Mouse (Mus musculus): Measurements from ENCODE around the gene Selenom. TPM values are rescaled to one million over a fixed set of nuclear protein-coding genes. Genes with fewer than 3 reads are reported as not detected.
A peak's percentile ranks its signal among the peaks of the same experiment; 100 is the strongest.

Selenom gene
- polyA plus RNA-seq, 1 experiment from 2014 or later, result 79.4 TPM

DNA sequence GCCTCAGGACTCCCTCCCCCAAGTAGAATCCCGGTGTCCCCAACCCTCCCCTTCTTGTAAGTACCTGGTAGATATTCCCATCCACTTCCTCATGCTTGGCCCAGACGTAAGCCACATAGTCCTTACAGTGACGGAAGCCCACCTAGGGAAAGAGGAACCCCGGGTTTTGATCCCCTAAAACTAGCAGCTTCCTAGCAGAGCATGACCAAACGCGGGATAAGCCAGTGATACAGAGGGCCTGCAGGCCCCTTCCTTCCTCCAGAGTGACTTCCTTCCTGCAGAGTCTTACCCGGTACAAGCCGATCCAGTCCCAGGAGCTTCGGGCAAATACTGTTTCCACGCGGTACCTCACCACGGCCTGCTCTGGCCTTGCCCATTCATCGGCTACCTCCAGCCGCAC, 19.0 kb upstream of the Selenom start:
- Histone ChIP-seq H3K4me2 (no peak overlapping the region), H3K4me1 (replicated peaks) (0 out of 2 replicates have a peak, but pooled peaks cover 7% of the 10 kb centered on the region), H3K36me3 (no peaks in the 10 kb centered on the region), H3K4me3 (replicated peaks) (no peak overlapping the region), H3K27ac (no peak overlapping the region), H3K9me3 (no peaks in the 10 kb centered on the region), H3K9ac (replicated peaks) (no peak overlapping the region), H3K27me3 (no peaks in the 10 kb centered on the region)
- no peak for ATAC-seq (ENCODE audit: insufficient number of reproducible peaks, insufficient read depth, low FRiP score, low TSS enrichment, low read depth)
- WGBS, result 91% methylated on average over 14 of the region's 14 CpGs

- Histone ChIP-seq H3K4me2 (no peak overlapping the region), H3K27me3 (0 out of 2 replicates have a peak, but pooled peaks cover 2% of the 10 kb centered on the region), H3K4me1 (replicated peaks) (0 out of 2 replicates have a peak, but pooled peaks cover 7% of the 10 kb centered on the region), H3K27ac (no peak overlapping the region), H3K9ac (replicated peaks) (no peak overlapping the region), H3K4me3 (replicated peaks) (no peak overlapping the region), H3K9me3 (no peaks in the 10 kb centered on the region), H3K36me3 (no peaks in the 10 kb centered on the region)
- ATAC-seq (ENCODE audit: insufficient number of reproducible peaks, insufficient read depth, low FRiP score, low TSS enrichment, low read depth), result no peak
- 55% methylated on average over 5 of the region's 5 CpGs for WGBS
These were observed 17.7 kb upstream of the Selenom start for GRCm38 (mm10) chr11:3496756-3497155.

DNA sequence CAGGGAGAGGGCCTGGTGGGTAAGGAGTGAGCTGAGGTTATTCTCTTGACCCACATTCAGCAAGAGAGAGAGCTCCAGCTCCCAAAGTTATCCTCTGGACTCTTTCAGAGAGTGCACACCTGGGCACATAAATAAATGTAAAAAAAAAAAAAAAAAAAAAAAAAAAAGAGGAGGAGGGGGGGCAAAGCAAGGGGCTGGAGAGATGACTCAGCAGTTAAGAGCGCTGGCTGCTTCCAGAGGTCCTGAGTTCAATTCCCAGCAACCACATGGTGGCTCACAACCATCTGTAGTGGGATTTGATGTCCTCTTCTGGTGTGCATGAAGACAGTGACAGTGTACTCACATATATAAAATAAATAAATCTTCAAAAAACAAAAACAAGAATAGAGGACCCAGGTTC, 17.2 kb upstream of the Selenom start:
- H3K27ac ChIP-seq, result no peak overlapping the region
- no peaks in the 10 kb centered on the region for H3K36me3 ChIP-seq
- ATAC-seq (ENCODE audit: insufficient number of reproducible peaks, insufficient read depth, low FRiP score, low TSS enrichment, low read depth), result no peak
- no peak overlapping the region for H3K9ac ChIP-seq (replicated peaks)
- no peak overlapping the region for H3K4me2 ChIP-seq
- H3K9me3 ChIP-seq, result no peaks in the 10 kb centered on the region
- H3K27me3 ChIP-seq, result peaks cover 7% of the 10 kb centered on the region; the same call in 1 of the 2 replicates
- H3K4me3 ChIP-seq (replicated peaks), result no peak overlapping the region
- WGBS, result 82% methylated on average over 1 of the region's 1 CpGs
- H3K4me1 ChIP-seq (replicated peaks), result 0 out of 2 replicates have a peak, but pooled peaks cover 7% of the 10 kb centered on the region

DNA sequence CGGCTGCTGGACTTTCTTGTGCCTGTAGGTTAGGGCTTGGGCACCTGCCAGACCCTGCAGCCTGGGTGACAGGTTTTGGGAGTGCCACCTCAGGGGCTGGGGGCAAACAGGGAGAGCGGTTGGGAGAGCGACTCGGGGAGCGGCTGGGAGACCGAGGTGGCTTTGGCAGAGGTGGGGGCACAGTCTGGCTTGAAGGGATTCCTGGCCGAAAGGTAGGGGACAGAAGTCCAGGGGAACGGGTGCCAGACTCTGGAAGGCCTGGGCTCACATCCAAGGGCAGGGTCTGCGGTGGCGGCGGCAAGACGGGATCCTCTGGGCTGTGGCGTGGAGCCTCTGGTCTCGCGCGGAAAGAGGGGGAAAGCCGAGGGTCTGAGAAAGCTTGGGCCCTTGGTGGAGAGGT, 12.4 kb upstream of the Selenom start:
- no peaks in the 10 kb centered on the region for H3K36me3 ChIP-seq
- H3K9me3 ChIP-seq, result no peaks in the 10 kb centered on the region
- ATAC-seq (ENCODE audit: insufficient number of reproducible peaks, insufficient read depth, low FRiP score, low TSS enrichment, low read depth), result no peak
- H3K9ac ChIP-seq (replicated peaks), result no peak overlapping the region
- 72% methylated on average over 17 of the region's 17 CpGs for WGBS
- no peak overlapping the region for H3K4me3 ChIP-seq (replicated peaks)
- no peaks in the 10 kb centered on the region for H3K4me1 ChIP-seq (replicated peaks)
- H3K27me3 ChIP-seq, result peaks cover 18% of the 10 kb centered on the region
- no peak overlapping the region for H3K4me2 ChIP-seq
- H3K27ac ChIP-seq, result no peak overlapping the region

GRCm38 (mm10) chr11:3502459-3503072, 11.9 kb upstream of the Selenom start:
- 76% methylated on average over 18 of the region's 18 CpGs for WGBS
- H3K27ac ChIP-seq, result no peak overlapping the region
- no peak overlapping the region for H3K4me3 ChIP-seq (replicated peaks)
- no peaks in the 10 kb centered on the region for H3K9me3 ChIP-seq
- no peak overlapping the region for H3K9ac ChIP-seq (replicated peaks)
- peaks cover 20% of the 10 kb centered on the region for H3K27me3 ChIP-seq
- H3K4me1 ChIP-seq (replicated peaks), result no peaks in the 10 kb centered on the region
- no peak overlapping the region for H3K4me2 ChIP-seq
- no peak for ATAC-seq (ENCODE audit: insufficient number of reproducible peaks, insufficient read depth, low FRiP score, low TSS enrichment, low read depth)
- H3K36me3 ChIP-seq, result no peaks in the 10 kb centered on the region

DNA sequence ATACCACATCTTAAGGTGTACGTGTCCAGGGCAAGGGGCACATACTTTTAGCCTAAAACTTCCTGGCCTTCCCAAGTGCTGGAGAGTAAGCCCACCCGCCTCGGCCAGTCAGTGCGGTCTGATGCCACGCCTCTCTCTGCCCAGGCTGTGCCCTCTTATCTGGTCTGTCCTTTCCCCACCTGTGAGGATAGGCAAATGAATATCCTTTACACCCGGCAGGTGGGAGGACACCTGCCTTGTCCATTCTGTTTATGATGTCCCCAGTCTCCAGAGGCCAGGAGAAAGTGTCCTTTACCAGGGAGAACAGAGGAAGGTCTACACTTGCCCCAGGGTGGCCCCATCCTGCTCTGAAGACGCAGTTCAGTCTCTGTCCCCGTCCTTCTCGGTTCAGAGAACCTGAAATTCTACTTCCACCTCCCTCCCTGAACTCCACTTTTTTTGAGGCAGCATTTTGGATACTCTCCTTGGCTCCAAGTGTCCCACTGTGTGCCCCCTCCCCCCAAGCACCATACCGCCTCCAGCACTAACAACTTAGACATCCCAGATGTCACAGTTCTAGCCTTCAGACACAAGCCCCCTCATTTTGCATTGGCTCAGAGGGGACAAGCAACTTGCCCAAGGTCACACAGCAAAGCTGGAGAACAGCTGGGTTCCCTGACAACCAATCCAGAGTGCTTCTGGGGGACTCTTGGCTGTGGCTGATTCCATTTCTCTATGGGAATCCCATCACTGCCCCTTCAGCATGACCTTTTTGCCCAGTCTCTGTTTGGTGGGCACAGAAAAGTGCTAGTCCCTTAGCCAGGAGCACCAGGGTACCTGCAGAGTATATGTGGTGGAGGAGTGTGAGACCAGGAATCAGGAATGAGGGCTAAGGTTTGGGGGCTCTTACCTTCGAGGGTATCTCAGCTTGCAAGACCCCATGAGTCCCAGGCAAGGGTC, 10.5 kb upstream of the Selenom start:
- no peaks in the 10 kb centered on the region for H3K36me3 ChIP-seq
- H3K4me2 ChIP-seq, result no peak overlapping the region
- H3K4me1 ChIP-seq (replicated peaks), result no peaks in the 10 kb centered on the region
- WGBS, result 62% methylated on average over 11 of the region's 11 CpGs
- ATAC-seq (ENCODE audit: insufficient number of reproducible peaks, insufficient read depth, low FRiP score, low TSS enrichment, low read depth), result no peak
- H3K9me3 ChIP-seq, result no peaks in the 10 kb centered on the region
- peaks cover 20% of the 10 kb centered on the region for H3K27me3 ChIP-seq
- no peak overlapping the region for H3K4me3 ChIP-seq (replicated peaks)
- no peak overlapping the region for H3K27ac ChIP-seq
- no peak overlapping the region for H3K9ac ChIP-seq (replicated peaks)

DNA sequence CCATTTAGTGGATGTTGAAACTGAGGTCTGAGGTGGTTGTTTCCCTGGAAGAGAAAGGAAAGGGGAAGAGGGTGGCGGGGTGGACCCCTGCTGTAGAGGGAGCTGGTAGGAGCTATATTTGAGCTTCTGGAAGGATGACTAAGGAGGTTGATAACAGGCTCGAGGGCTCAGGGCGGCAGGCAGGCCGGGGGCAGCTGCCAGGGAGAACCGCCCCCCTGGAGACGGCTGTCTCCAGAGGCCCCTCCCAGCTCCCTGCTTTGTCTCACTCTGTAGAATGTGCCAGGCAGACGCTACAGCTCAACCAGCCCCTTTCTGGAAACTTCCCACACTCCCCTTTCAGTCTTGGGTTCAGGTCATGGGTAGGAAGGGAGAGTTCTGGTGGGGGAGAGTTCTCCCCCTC, 6.3 kb upstream of the Selenom start:
- no peak for ATAC-seq (ENCODE audit: insufficient number of reproducible peaks, insufficient read depth, low FRiP score, low TSS enrichment, low read depth)
- Histone ChIP-seq H3K4me1 (replicated peaks) (no peaks in the 10 kb centered on the region), H3K27me3 (peaks cover 12% of the 10 kb centered on the region), H3K9me3 (no peaks in the 10 kb centered on the region), H3K36me3 (no peaks in the 10 kb centered on the region), H3K4me2 (no peak overlapping the region), H3K4me3 (replicated peaks) (no peak overlapping the region), H3K9ac (replicated peaks) (no peak overlapping the region), H3K27ac (no peak overlapping the region)
- 50% methylated on average over 7 of the region's 7 CpGs for WGBS

GRCm38 (mm10) chr11:3509181-3510085, 5.1 kb upstream of the Selenom start:
- Histone ChIP-seq H3K36me3 (no peaks in the 10 kb centered on the region), H3K27me3 (peaks cover 7% of the 10 kb centered on the region; the same call in 1 of the 2 replicates), H3K4me1 (replicated peaks) (no peaks in the 10 kb centered on the region), H3K4me2 (no peak overlapping the region), H3K9ac (replicated peaks) (no peak overlapping the region), H3K9me3 (no peaks in the 10 kb centered on the region), H3K27ac (no peak overlapping the region), H3K4me3 (replicated peaks) (no peak overlapping the region)
- no peak for ATAC-seq (ENCODE audit: insufficient number of reproducible peaks, insufficient read depth, low FRiP score, low TSS enrichment, low read depth)
- WGBS, result 70% methylated on average over 8 of the region's 8 CpGs

DNA sequence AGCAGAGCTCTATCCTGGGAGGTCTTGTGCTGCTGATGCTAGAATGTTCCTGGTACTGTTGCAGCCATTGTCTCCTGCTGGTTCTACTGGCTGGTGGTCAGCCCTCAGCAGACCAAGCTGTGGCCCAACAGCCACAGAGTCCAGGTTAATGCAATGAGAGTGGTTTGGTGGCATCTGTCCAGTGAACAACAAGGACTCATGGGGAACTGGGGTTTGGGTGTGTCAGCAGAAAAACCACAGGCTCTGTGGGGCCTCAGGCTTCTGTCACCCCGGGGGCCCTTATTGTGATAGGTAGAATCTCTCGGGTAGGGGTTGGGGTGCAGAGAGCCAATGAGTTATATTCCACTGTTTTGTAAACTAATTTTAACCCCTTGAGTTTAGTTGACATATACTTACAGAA, 4.2 kb upstream of the Selenom start:
- H3K27me3 ChIP-seq, result peaks cover 13% of the 10 kb centered on the region
- H3K27ac ChIP-seq, result no peak overlapping the region
- 0 out of 2 replicates have a peak, but pooled peaks cover 3% of the 10 kb centered on the region for H3K4me1 ChIP-seq (replicated peaks)
- H3K4me3 ChIP-seq (replicated peaks), result no peak overlapping the region
- H3K9ac ChIP-seq (replicated peaks), result no peak overlapping the region
- no peaks in the 10 kb centered on the region for H3K9me3 ChIP-seq
- no peaks in the 10 kb centered on the region for H3K36me3 ChIP-seq
- no peak overlapping the region for H3K4me2 ChIP-seq
- ATAC-seq (ENCODE audit: insufficient number of reproducible peaks, insufficient read depth, low FRiP score, low TSS enrichment, low read depth), result no peak
- WGBS, result 77% methylated on average over 2 of the region's 2 CpGs

GRCm38 (mm10) chr11:3513291-3513690, 1.2 kb upstream of the Selenom start:
- no peak for ATAC-seq (ENCODE audit: insufficient number of reproducible peaks, insufficient read depth, low FRiP score, low TSS enrichment, low read depth)
- Histone ChIP-seq H3K9me3 (no peaks in the 10 kb centered on the region), H3K4me2 (no peak overlapping the region), H3K4me3 (replicated peaks) (no peak overlapping the region), H3K9ac (replicated peaks) (no peak overlapping the region), H3K4me1 (replicated peaks) (peaks cover 21% of the 10 kb centered on the region), H3K27ac (no peak overlapping the region), H3K27me3 (peaks cover 35% of the 10 kb centered on the region), H3K36me3 (no peaks in the 10 kb centered on the region)
- 84% methylated on average over 6 of the region's 6 CpGs for WGBS

GRCm38 (mm10) chr11:3515216-3515615, 732 bp downstream of the Selenom start:
- Histone ChIP-seq H3K27ac (no peak overlapping the region), H3K4me1 (replicated peaks) (peaks cover 21% of the 10 kb centered on the region), H3K4me2 (peak overlapping the region; percentile 65), H3K27me3 (peaks cover 35% of the 10 kb centered on the region), H3K4me3 (replicated peaks) (peak overlapping the region; percentile 57), H3K9ac (replicated peaks) (peak overlapping the region; percentile 70), H3K9me3 (no peaks in the 10 kb centered on the region), H3K36me3 (peaks cover 15% of the 10 kb centered on the region)
- ATAC-seq (ENCODE audit: insufficient number of reproducible peaks, insufficient read depth, low FRiP score, low TSS enrichment, low read depth), result no peak
- WGBS, result 11% methylated on average over 4 of the region's 4 CpGs
